Mouse (Mus musculus): ENCODE data around the gene Sox4. TPM values are rescaled to one million over a fixed set of nuclear protein-coding genes. Genes with fewer than 3 reads are reported as not detected.

Sox4 gene
- 47.4 and 48.9 TPM in 2 replicates for polyA plus RNA-seq (2015; fragmentation: Nextera tagmentation; extraction: Ambion mirVana)

- peak within 1 kb of the TSS; percentile 65 for H3K4me2 ChIP-seq
- peak within 1 kb of the TSS; percentile 98 for H3K9ac ChIP-seq
- no peaks in the 10 kb centered on the region for H3K27me3 ChIP-seq
- peak; percentile 89 for ATAC-seq (replicated peaks; ENCODE audit: insufficient number of reproducible peaks, insufficient read depth, low FRiP score, low read depth)
- no peaks in the 10 kb centered on the region for H3K36me3 ChIP-seq
- H3K9me3 ChIP-seq (replicated peaks) = no peaks in the 10 kb centered on the region
- WGBS = under 1% methylated on average over 19 of the region's 19 CpGs
- H3K4me3 ChIP-seq = peak within 1 kb of the TSS; percentile 86
- H3K27ac ChIP-seq = peak within 1 kb of the TSS; percentile 100
- H3K4me1 ChIP-seq (replicated peaks) = peaks cover 9% of the 10 kb centered on the region
Observed at GRCm38 (mm10) chr13:28953581-28953991, at the start of gene Sox4. Sox4 (minus strand) TSS chr13:28953713.

GRCm38 (mm10) chr13:28991899-28992664 is 38.6 kb upstream of the Sox4 start:
- Histone ChIP-seq H3K27ac (peak overlapping the region; percentile 59), H3K27me3 (no peaks in the 10 kb centered on the region), H3K4me2 (0 out of 2 replicates have a peak overlapping the region, but pooled peaks have one; percentile 4), H3K4me3 (no peak overlapping the region), H3K4me1 (replicated peaks) (peaks cover 30% of the 10 kb centered on the region), H3K9me3 (replicated peaks) (no peaks in the 10 kb centered on the region), H3K9ac (no peak overlapping the region), H3K36me3 (no peaks in the 10 kb centered on the region)
- ATAC-seq (replicated peaks; ENCODE audit: insufficient number of reproducible peaks, insufficient read depth, low FRiP score, low read depth) = peak; percentile 55; the same call in 1 of the 2 replicates
- WGBS = 25% methylated on average over 7 of the region's 7 CpGs

- H3K36me3 ChIP-seq = no peaks in the 10 kb centered on the region
- no peak overlapping the region for H3K9ac ChIP-seq
- H3K9me3 ChIP-seq (replicated peaks) = no peaks in the 10 kb centered on the region
- no peak overlapping the region for H3K27ac ChIP-seq
- WGBS = 33% methylated on average over 16 of the region's 16 CpGs
- ATAC-seq (replicated peaks; ENCODE audit: insufficient number of reproducible peaks, insufficient read depth, low FRiP score, low read depth) = no peak
- H3K4me2 ChIP-seq = 0 out of 2 replicates have a peak overlapping the region, but pooled peaks have one; percentile 11
- H3K4me3 ChIP-seq = no peak overlapping the region
- H3K4me1 ChIP-seq (replicated peaks) = peaks cover 30% of the 10 kb centered on the region
- no peaks in the 10 kb centered on the region for H3K27me3 ChIP-seq
Observed at GRCm38 (mm10) chr13:28988751-28989703, 35.5 kb upstream of the Sox4 start.

GRCm38 (mm10) chr13:28980681-28981080 is 27.2 kb upstream of the Sox4 start:
- WGBS = 62% methylated on average over 4 of the region's 4 CpGs
- no peak overlapping the region for H3K27ac ChIP-seq
- no peaks in the 10 kb centered on the region for H3K4me1 ChIP-seq (replicated peaks)
- no peak for ATAC-seq (replicated peaks; ENCODE audit: insufficient number of reproducible peaks, insufficient read depth, low FRiP score, low read depth)
- H3K27me3 ChIP-seq = no peaks in the 10 kb centered on the region
- H3K36me3 ChIP-seq = no peaks in the 10 kb centered on the region
- no peak overlapping the region for H3K4me3 ChIP-seq
- no peaks in the 10 kb centered on the region for H3K9me3 ChIP-seq (replicated peaks)
- no peak overlapping the region for H3K9ac ChIP-seq
- H3K4me2 ChIP-seq = no peak overlapping the region

GRCm38 (mm10) chr13:28975011-28975410 is 21.5 kb upstream of the Sox4 start:
- Histone ChIP-seq H3K4me3 (no peak overlapping the region), H3K9ac (no peak overlapping the region)

GRCm38 (mm10) chr13:28974597-28974996 is 21.1 kb upstream of the Sox4 start:
- H3K4me1 ChIP-seq (replicated peaks) = no peaks in the 10 kb centered on the region
- no peak overlapping the region for H3K27ac ChIP-seq
- H3K9ac ChIP-seq = no peak overlapping the region
- no peak overlapping the region for H3K4me2 ChIP-seq
- H3K4me3 ChIP-seq = no peak overlapping the region
- H3K9me3 ChIP-seq (replicated peaks) = no peaks in the 10 kb centered on the region
- no peaks in the 10 kb centered on the region for H3K27me3 ChIP-seq
- no peak for ATAC-seq (replicated peaks; ENCODE audit: insufficient number of reproducible peaks, insufficient read depth, low FRiP score, low read depth)
- H3K36me3 ChIP-seq = no peaks in the 10 kb centered on the region
- WGBS = 67% methylated on average over 5 of the region's 5 CpGs

More at GRCm38 (mm10) chr13:28975011-28975410, 21.5 kb upstream of the Sox4 start:
- H3K4me2 ChIP-seq = no peak overlapping the region
- 64% methylated on average over 4 of the region's 4 CpGs for WGBS
- ATAC-seq (replicated peaks; ENCODE audit: insufficient number of reproducible peaks, insufficient read depth, low FRiP score, low read depth) = no peak
- no peaks in the 10 kb centered on the region for H3K27me3 ChIP-seq
- no peaks in the 10 kb centered on the region for H3K4me1 ChIP-seq (replicated peaks)
- H3K9me3 ChIP-seq (replicated peaks) = no peaks in the 10 kb centered on the region
- no peaks in the 10 kb centered on the region for H3K36me3 ChIP-seq
- H3K27ac ChIP-seq = no peak overlapping the region

- Histone ChIP-seq H3K4me1 (replicated peaks) (peaks cover 13% of the 10 kb centered on the region), H3K27ac (no peak overlapping the region), H3K4me3 (no peak overlapping the region), H3K9ac (no peak overlapping the region), H3K27me3 (no peaks in the 10 kb centered on the region), H3K9me3 (replicated peaks) (no peaks in the 10 kb centered on the region), H3K4me2 (no peak overlapping the region), H3K36me3 (no peaks in the 10 kb centered on the region)
- no peak for ATAC-seq (replicated peaks; ENCODE audit: insufficient number of reproducible peaks, insufficient read depth, low FRiP score, low read depth)
- WGBS = 99% methylated on average over 8 of the region's 8 CpGs
Observed at GRCm38 (mm10) chr13:28960916-28961315, 7.4 kb upstream of the Sox4 start.

- no peaks in the 10 kb centered on the region for H3K27me3 ChIP-seq
- H3K4me1 ChIP-seq (replicated peaks) = peaks cover 14% of the 10 kb centered on the region
- ATAC-seq (replicated peaks; ENCODE audit: insufficient number of reproducible peaks, insufficient read depth, low FRiP score, low read depth) = peak; percentile 80
- peak overlapping the region; percentile 98 for H3K4me2 ChIP-seq
- H3K9ac ChIP-seq = peak overlapping the region; percentile 82
- peak overlapping the region; percentile 73 for H3K4me3 ChIP-seq
- 2% methylated on average over 31 of the region's 31 CpGs for WGBS
- H3K9me3 ChIP-seq (replicated peaks) = no peaks in the 10 kb centered on the region
- peak overlapping the region; percentile 99 for H3K27ac ChIP-seq
- no peaks in the 10 kb centered on the region for H3K36me3 ChIP-seq
Observed at GRCm38 (mm10) chr13:28959458-28959978, 6.0 kb upstream of the Sox4 start.

- Histone ChIP-seq H3K9me3 (replicated peaks) (no peaks in the 10 kb centered on the region), H3K27me3 (no peaks in the 10 kb centered on the region), H3K4me3 (peak overlapping the region; percentile 73), H3K4me2 (peak overlapping the region; percentile 98), H3K27ac (peak overlapping the region; percentile 99), H3K4me1 (replicated peaks) (peaks cover 17% of the 10 kb centered on the region), H3K9ac (peak overlapping the region; percentile 82), H3K36me3 (no peaks in the 10 kb centered on the region)
- no peak for ATAC-seq (replicated peaks; ENCODE audit: insufficient number of reproducible peaks, insufficient read depth, low FRiP score, low read depth)
- 0% methylated on average over 17 of the region's 17 CpGs for WGBS
Observed at GRCm38 (mm10) chr13:28959068-28959440, 5.5 kb upstream of the Sox4 start.

GRCm38 (mm10) chr13:28958211-28959067 is 4.9 kb upstream of the Sox4 start:
- H3K9ac ChIP-seq = peak overlapping the region; percentile 82
- H3K4me3 ChIP-seq = peak overlapping the region; percentile 73
- peak overlapping the region; percentile 99 for H3K27ac ChIP-seq
- no peaks in the 10 kb centered on the region for H3K9me3 ChIP-seq (replicated peaks)
- H3K4me1 ChIP-seq (replicated peaks) = peaks cover 17% of the 10 kb centered on the region
- ATAC-seq (replicated peaks; ENCODE audit: insufficient number of reproducible peaks, insufficient read depth, low FRiP score, low read depth) = peak; percentile 76
- H3K36me3 ChIP-seq = no peaks in the 10 kb centered on the region
- peak overlapping the region; percentile 98 for H3K4me2 ChIP-seq
- under 1% methylated on average over 54 of the region's 54 CpGs for WGBS
- no peaks in the 10 kb centered on the region for H3K27me3 ChIP-seq

All from heart, embryonic 15.5 days (tissue).